Mouse (Mus musculus): ENCODE results near the gene Ssh2. TPM values are rescaled to one million over a fixed set of nuclear protein-coding genes. Genes with fewer than 3 reads are reported as not detected.

Ssh2 gene
- polyA plus RNA-seq, 1 experiment from 2014 or later, result 8.1 TPM

DNA sequence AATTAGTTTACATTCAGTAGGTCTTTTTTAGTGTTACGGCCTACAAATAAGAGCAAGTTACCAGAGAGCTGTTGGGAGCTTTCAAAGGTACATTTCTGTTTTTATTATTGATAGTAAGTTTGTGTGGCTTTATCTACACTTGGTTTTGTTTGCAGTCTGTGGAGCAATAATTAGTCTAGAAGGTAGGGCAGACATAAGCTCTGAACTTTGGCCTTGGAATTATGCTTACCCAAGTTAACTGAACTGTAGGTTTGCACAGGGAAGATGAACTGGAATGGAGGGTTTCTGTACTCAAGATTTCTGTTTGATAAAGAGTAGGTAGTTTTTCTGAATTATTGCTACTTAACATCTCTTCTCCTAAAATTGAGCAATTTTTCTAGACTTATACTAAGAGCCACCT is 141.8 kb downstream of the Ssh2 start:
- H3K4me1 ChIP-seq, result no peaks in the 10 kb centered on the region
- H3K27ac ChIP-seq, result no peak overlapping the region
- H3K36me3 ChIP-seq, result no peaks in the 10 kb centered on the region
- H3K9ac ChIP-seq, result no peak overlapping the region
- no peak for ATAC-seq (replicated peaks; ENCODE audit: low FRiP score)
- no peaks in the 10 kb centered on the region for H3K9me3 ChIP-seq (replicated peaks)
- no peaks in the 10 kb centered on the region for H3K27me3 ChIP-seq
- 88% methylated on average over 1 of the region's 1 CpGs for WGBS
- no peak overlapping the region for H3K4me3 ChIP-seq (replicated peaks)
- no peak overlapping the region for H3K4me2 ChIP-seq

- ATAC-seq (replicated peaks; ENCODE audit: low FRiP score), result no peak
- no peak overlapping the region for H3K4me2 ChIP-seq
- no peak overlapping the region for H3K4me3 ChIP-seq (replicated peaks)
- no peaks in the 10 kb centered on the region for H3K36me3 ChIP-seq
- 84% methylated on average over 2 of the region's 2 CpGs for WGBS
- H3K9me3 ChIP-seq (replicated peaks), result no peaks in the 10 kb centered on the region
- no peak overlapping the region for H3K27ac ChIP-seq
- no peak overlapping the region for H3K9ac ChIP-seq
- no peaks in the 10 kb centered on the region for H3K4me1 ChIP-seq
- no peaks in the 10 kb centered on the region for H3K27me3 ChIP-seq
Observed at GRCm38 (mm10) chr11:77363476-77363875, 147.4 kb downstream of the Ssh2 start.

GRCm38 (mm10) chr11:77364376-77364775 is 148.3 kb downstream of the Ssh2 start:
- Histone ChIP-seq H3K4me1 (no peaks in the 10 kb centered on the region), H3K4me2 (no peak overlapping the region), H3K27ac (no peak overlapping the region), H3K4me3 (replicated peaks) (no peak overlapping the region), H3K9me3 (replicated peaks) (no peaks in the 10 kb centered on the region), H3K9ac (no peak overlapping the region), H3K27me3 (no peaks in the 10 kb centered on the region), H3K36me3 (no peaks in the 10 kb centered on the region)
- 57% methylated on average over 1 of the region's 1 CpGs for WGBS
- no peak for ATAC-seq (replicated peaks; ENCODE audit: low FRiP score)

DNA sequence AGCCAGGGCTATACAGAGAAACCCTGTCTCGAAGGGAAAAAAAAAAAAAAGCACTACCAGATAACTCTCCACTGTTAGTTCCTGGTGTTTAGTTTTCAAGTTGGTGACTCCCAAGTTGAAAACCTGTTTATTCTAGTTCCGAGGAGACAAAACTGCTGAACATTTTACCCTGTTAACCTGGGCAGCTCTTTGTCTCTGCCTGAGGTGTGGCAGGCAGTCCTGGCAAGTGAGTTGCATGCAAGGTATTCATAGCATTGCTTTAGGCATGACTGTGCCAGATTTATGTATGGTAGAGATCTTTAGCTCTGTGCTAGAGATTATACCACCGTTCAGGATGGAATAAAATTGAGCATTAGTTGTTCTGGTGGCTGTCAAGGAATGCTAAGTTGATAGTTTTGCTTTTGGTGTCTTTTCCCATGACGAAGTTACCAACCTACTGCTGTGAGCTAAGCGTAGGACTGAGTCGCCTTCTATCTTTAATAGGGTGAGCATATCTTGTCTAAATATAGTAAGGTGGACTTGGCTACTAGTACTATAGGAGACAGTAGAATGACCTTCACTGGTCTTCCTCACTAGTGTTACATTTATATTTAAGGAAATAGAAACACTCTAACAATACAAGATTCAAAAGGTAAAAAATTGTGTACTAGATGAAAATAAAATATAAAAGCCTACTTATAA is 149.8 kb downstream of the Ssh2 start:
- Histone ChIP-seq H3K4me2 (no peak overlapping the region), H3K4me3 (replicated peaks) (no peak overlapping the region), H3K4me1 (0 out of 2 replicates have a peak, but pooled peaks cover 5% of the 10 kb centered on the region), H3K36me3 (no peaks in the 10 kb centered on the region), H3K27me3 (no peaks in the 10 kb centered on the region), H3K9ac (no peak overlapping the region), H3K9me3 (replicated peaks) (no peaks in the 10 kb centered on the region), H3K27ac (no peak overlapping the region)
- ATAC-seq (replicated peaks; ENCODE audit: low FRiP score), result no peak
- 89% methylated on average over 6 of the region's 6 CpGs for WGBS

DNA sequence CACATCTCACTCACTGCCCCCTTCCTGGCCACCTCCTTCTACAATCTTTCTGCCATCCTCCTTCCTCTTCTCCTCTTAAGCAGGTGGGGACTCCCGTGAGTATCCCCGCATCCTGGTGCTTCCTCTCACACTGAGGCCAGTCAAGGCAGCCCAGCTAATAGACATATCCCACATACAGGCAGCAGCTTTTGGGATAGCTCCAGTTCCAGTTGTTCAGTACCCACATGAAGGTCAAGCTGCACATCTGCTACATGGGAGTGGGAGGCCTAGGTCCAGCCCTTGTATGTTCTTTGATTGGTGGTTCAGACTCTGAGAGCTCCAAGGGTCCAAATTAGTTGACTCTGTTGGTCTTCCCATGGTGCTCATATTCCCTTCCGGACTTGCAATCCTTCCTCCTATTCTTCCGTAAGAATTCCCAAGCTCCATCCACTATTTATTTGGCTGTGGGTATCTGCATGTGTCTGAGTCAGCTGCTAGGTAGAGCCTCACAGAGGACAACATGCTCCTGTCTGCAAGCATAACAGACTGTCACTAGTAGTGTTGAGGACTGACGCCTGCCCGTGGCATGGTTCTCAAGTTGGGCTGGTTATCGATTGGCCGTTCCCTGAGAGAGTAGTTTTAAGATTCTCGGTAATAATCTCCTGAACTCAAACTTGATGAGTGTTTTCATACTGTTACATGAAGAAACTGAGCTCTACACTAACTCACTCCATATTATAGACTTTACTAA is 151.6 kb downstream of the Ssh2 start:
- WGBS, result 88% methylated on average over 9 of the region's 9 CpGs
- no peak overlapping the region for H3K4me2 ChIP-seq
- no peak overlapping the region for H3K4me3 ChIP-seq (replicated peaks)
- H3K4me1 ChIP-seq, result 0 out of 2 replicates have a peak, but pooled peaks cover 5% of the 10 kb centered on the region
- no peaks in the 10 kb centered on the region for H3K9me3 ChIP-seq (replicated peaks)
- no peak overlapping the region for H3K27ac ChIP-seq
- no peak for ATAC-seq (replicated peaks; ENCODE audit: low FRiP score)
- no peaks in the 10 kb centered on the region for H3K36me3 ChIP-seq
- no peaks in the 10 kb centered on the region for H3K27me3 ChIP-seq
- H3K9ac ChIP-seq, result no peak overlapping the region

- Histone ChIP-seq H3K4me2 (no peak overlapping the region), H3K36me3 (no peaks in the 10 kb centered on the region), H3K9ac (no peak overlapping the region), H3K4me1 (0 out of 2 replicates have a peak, but pooled peaks cover 5% of the 10 kb centered on the region), H3K27me3 (no peaks in the 10 kb centered on the region), H3K27ac (no peak overlapping the region), H3K4me3 (replicated peaks) (no peak overlapping the region), H3K9me3 (replicated peaks) (no peaks in the 10 kb centered on the region)
- WGBS, result 73% methylated on average over 2 of the region's 2 CpGs
- no peak for ATAC-seq (replicated peaks; ENCODE audit: low FRiP score)
Observed at GRCm38 (mm10) chr11:77369188-77369840, 153.2 kb downstream of the Ssh2 start.

- Histone ChIP-seq H3K9ac (no peak overlapping the region), H3K4me3 (replicated peaks) (no peak overlapping the region), H3K4me2 (no peak overlapping the region), H3K4me1 (0 out of 2 replicates have a peak, but pooled peaks cover 5% of the 10 kb centered on the region), H3K27me3 (no peaks in the 10 kb centered on the region), H3K27ac (no peak overlapping the region), H3K36me3 (no peaks in the 10 kb centered on the region), H3K9me3 (replicated peaks) (no peaks in the 10 kb centered on the region)
- no peak for ATAC-seq (replicated peaks; ENCODE audit: low FRiP score)
- WGBS, result 65% methylated on average over 2 of the region's 2 CpGs
Observed at GRCm38 (mm10) chr11:77369841-77370191, 153.7 kb downstream of the Ssh2 start.

- ATAC-seq (replicated peaks; ENCODE audit: low FRiP score), result no peak
- no peaks in the 10 kb centered on the region for H3K36me3 ChIP-seq
- WGBS, result 80% methylated on average over 3 of the region's 3 CpGs
- H3K27ac ChIP-seq, result no peak overlapping the region
- no peaks in the 10 kb centered on the region for H3K27me3 ChIP-seq
- H3K4me2 ChIP-seq, result no peak overlapping the region
- no peak overlapping the region for H3K4me3 ChIP-seq (replicated peaks)
- H3K4me1 ChIP-seq, result 0 out of 2 replicates have a peak, but pooled peaks cover 5% of the 10 kb centered on the region
- no peak overlapping the region for H3K9ac ChIP-seq
- no peaks in the 10 kb centered on the region for H3K9me3 ChIP-seq (replicated peaks)
Observed at GRCm38 (mm10) chr11:77371088-77371487, 155.0 kb downstream of the Ssh2 start.

GRCm38 (mm10) chr11:77371696-77372095 is 155.6 kb downstream of the Ssh2 start:
- no peaks in the 10 kb centered on the region for H3K27me3 ChIP-seq
- H3K27ac ChIP-seq, result no peak overlapping the region
- H3K9me3 ChIP-seq (replicated peaks), result no peaks in the 10 kb centered on the region
- no peak overlapping the region for H3K4me3 ChIP-seq (replicated peaks)
- no peak for ATAC-seq (replicated peaks; ENCODE audit: low FRiP score)
- no peak overlapping the region for H3K9ac ChIP-seq
- H3K36me3 ChIP-seq, result no peaks in the 10 kb centered on the region
- H3K4me1 ChIP-seq, result 0 out of 2 replicates have a peak, but pooled peaks cover 5% of the 10 kb centered on the region
- H3K4me2 ChIP-seq, result no peak overlapping the region

- 62% methylated on average over 8 of the region's 8 CpGs for WGBS
- ATAC-seq (replicated peaks; ENCODE audit: low FRiP score), result no peak
- Histone ChIP-seq H3K4me1 (0 out of 2 replicates have a peak, but pooled peaks cover 5% of the 10 kb centered on the region), H3K27ac (no peak overlapping the region), H3K9ac (no peak overlapping the region), H3K4me2 (no peak overlapping the region), H3K9me3 (replicated peaks) (no peaks in the 10 kb centered on the region), H3K4me3 (replicated peaks) (no peak overlapping the region), H3K36me3 (no peaks in the 10 kb centered on the region), H3K27me3 (no peaks in the 10 kb centered on the region)
Observed at GRCm38 (mm10) chr11:77372196-77372904, 156.3 kb downstream of the Ssh2 start.

DNA sequence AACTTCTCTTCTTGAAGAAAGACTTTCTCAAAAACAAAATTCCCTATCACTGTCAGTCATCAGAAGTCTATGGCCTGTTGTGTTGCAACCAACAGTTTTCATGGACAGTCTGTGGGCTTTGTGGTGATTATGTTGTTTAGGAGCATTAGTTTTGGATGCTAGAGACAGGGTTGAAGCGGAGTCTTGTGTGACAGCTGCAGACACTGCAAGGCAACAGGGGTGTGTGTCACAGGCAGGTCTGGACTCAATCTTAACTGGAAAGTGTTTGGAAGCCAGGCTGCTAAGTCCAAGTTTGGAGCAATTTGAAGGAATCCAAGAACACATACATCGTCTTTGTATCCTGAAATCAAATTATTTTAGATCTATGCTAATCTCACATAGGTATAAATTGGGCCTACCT is 162.5 kb downstream of the Ssh2 start:
- Histone ChIP-seq H3K27ac (no peak overlapping the region), H3K9me3 (replicated peaks) (no peaks in the 10 kb centered on the region), H3K4me1 (no peaks in the 10 kb centered on the region), H3K27me3 (no peaks in the 10 kb centered on the region), H3K36me3 (no peaks in the 10 kb centered on the region), H3K4me3 (replicated peaks) (no peak overlapping the region), H3K4me2 (no peak overlapping the region), H3K9ac (no peak overlapping the region)
- ATAC-seq (replicated peaks; ENCODE audit: low FRiP score), result no peak
- WGBS, result 95% methylated on average over 2 of the region's 2 CpGs

GRCm38 (mm10) chr11:77381174-77381573 is 165.1 kb downstream of the Ssh2 start:
- no peaks in the 10 kb centered on the region for H3K9me3 ChIP-seq (replicated peaks)
- ATAC-seq (replicated peaks; ENCODE audit: low FRiP score), result no peak
- no peak overlapping the region for H3K9ac ChIP-seq
- no peaks in the 10 kb centered on the region for H3K4me1 ChIP-seq
- no peak overlapping the region for H3K27ac ChIP-seq
- no peak overlapping the region for H3K4me3 ChIP-seq (replicated peaks)
- 94% methylated on average over 3 of the region's 3 CpGs for WGBS
- H3K36me3 ChIP-seq, result no peaks in the 10 kb centered on the region
- H3K27me3 ChIP-seq, result no peaks in the 10 kb centered on the region
- no peak overlapping the region for H3K4me2 ChIP-seq

Measured in kidney, embryonic 15.5 days (tissue).